Mouse (Mus musculus) neural tube, embryonic 13.5 days (tissue): ENCODE data around the gene 6430571L13Rik. TPM values are rescaled to one million over a fixed set of nuclear protein-coding genes. Genes with fewer than 3 reads are reported as not detected.
A peak's percentile ranks its signal among the peaks of the same experiment; 100 is the strongest.

Experiments
- ATAC-seq: fragments of 200-750 bp; cut with Nextera tagmentation; 2 replicates; pipeline ENCODE4 v1.8.0; 2017; ENCODE audit warnings: low read depth, mild to moderate bottlenecking, moderate TSS enrichment, moderate library complexity
- H3K27ac ChIP-seq: fragments of 300-500 bp; sonication (generic); replicated peaks from 2 replicates; pipeline ENCODE4 v1.5.1; 2015; ENCODE audit warnings: moderate library complexity, mild to moderate bottlenecking, inconsistent platforms
- H3K27me3 ChIP-seq: fragments of 300-500 bp; sonication (generic); 2 replicates; pipeline ENCODE4 v1.6.1; 2015; ENCODE audit warnings: mild to moderate bottlenecking, inconsistent platforms
- H3K36me3 ChIP-seq: fragments of 300-500 bp; sonication (generic); 2 replicates; pipeline ENCODE4 v1.6.1; 2015; ENCODE audit warnings: mild to moderate bottlenecking, inconsistent platforms
- H3K4me1 ChIP-seq: fragments of 300-500 bp; sonication (generic); replicated peaks from 2 replicates; pipeline ENCODE4 v1.6.1; 2015; ENCODE audit warnings: inconsistent platforms
- H3K4me2 ChIP-seq: fragments of 300-500 bp; sonication (generic); 2 replicates; pipeline ENCODE4 v1.6.1; 2015; ENCODE audit warnings: inconsistent platforms, mild to moderate bottlenecking, moderate library complexity
- H3K4me3 ChIP-seq: fragments of 300-500 bp; sonication (generic); 2 replicates; pipeline ENCODE4 v1.5.1; 2015; ENCODE audit warnings: mild to moderate bottlenecking, inconsistent platforms
- H3K9ac ChIP-seq: fragments of 300-500 bp; sonication (generic); 2 replicates; pipeline ENCODE4 v1.6.1; 2015; ENCODE audit warnings: moderate library complexity, mild to moderate bottlenecking, inconsistent platforms
- H3K9me3 ChIP-seq: fragments of 300-500 bp; sonication (generic); 2 replicates; pipeline ENCODE4 v1.6.1; 2016; ENCODE audit warnings: inconsistent platforms
- WGBS: fragments of 180-500 bp; shearing (Covaris S2); methylation state at CpG from one replicate; pipeline ENCODE4 v1.1.7; 2015; 5-methylcytosine and 5-hydroxymethylcytosine counted together
- polyA plus RNA-seq: library from polyadenylated mRNA; unstranded; fragments of >200 nt; fragmentation: Nextera tagmentation; extraction: Ambion mirVana; gene quantifications from 2 replicates; pipeline ENCODE4 v1.2.1, GENCODE M21; 2015

6430571L13Rik gene
- polyA plus RNA-seq, 1 experiment from 2014 or later = 6.5 TPM

- Histone ChIP-seq H3K4me2 (peak overlapping the region; percentile 75), H3K36me3 (no peaks in the 10 kb centered on the region), H3K4me3 (peak overlapping the region; percentile 90), H3K4me1 (peaks cover 52% of the 10 kb centered on the region), H3K27ac (peak overlapping the region; percentile 87; the same call in 1 of the 2 replicates), H3K9ac (peak overlapping the region; percentile 90), H3K9me3 (no peaks in the 10 kb centered on the region), H3K27me3 (peaks cover 57% of the 10 kb centered on the region)
- ATAC-seq = no peak
- WGBS = 11% methylated on average over 13 of the region's 13 CpGs
Observed at GRCm38 (mm10) chr9:107400666-107401285, 60.4 kb downstream of the 6430571L13Rik start.

Other genes with a start within 250 kb of the 6430571L13Rik start
- 14.6 TPM in 2 replicates for gene Dock3, start 108.7 kb upstream of the 6430571L13Rik start, polyA plus RNA-seq
- gene Mapkapk3, start 50.7 kb upstream of the 6430571L13Rik start, polyA plus RNA-seq = 1.8 and 2.4 TPM in 2 replicates
- gene Cish, start 44.6 kb upstream of the 6430571L13Rik start, polyA plus RNA-seq = 8.7 and 9.2 TPM in 2 replicates
- 13.0 and 15.0 TPM in 2 replicates for gene Hemk1, start 2.3 kb upstream of the 6430571L13Rik start, polyA plus RNA-seq
- 8.1 and 8.6 TPM in 2 replicates for gene Cacna2d2, start 59.0 kb downstream of the 6430571L13Rik start, polyA plus RNA-seq
- 43.4 and 44.4 TPM in 2 replicates for gene Tmem115, start 193.3 kb downstream of the 6430571L13Rik start, polyA plus RNA-seq
- 33.0 and 40.1 TPM in 2 replicates for gene Cyb561d2, start 201.6 kb downstream of the 6430571L13Rik start, polyA plus RNA-seq
- gene Nprl2, start 201.6 kb downstream of the 6430571L13Rik start, polyA plus RNA-seq = 66.7 and 73.7 TPM in 2 replicates
- 1.2 and 1.3 TPM in 2 replicates for gene Zmynd10, start 206.7 kb downstream of the 6430571L13Rik start, polyA plus RNA-seq
- 35.4 and 39.0 TPM in 2 replicates for gene Rassf1, start 211.0 kb downstream of the 6430571L13Rik start, polyA plus RNA-seq
- 95.3 and 114 TPM in 2 replicates for gene Tusc2, start 222.7 kb downstream of the 6430571L13Rik start, polyA plus RNA-seq
- 76.8 and 77.5 TPM in 2 replicates for gene Hyal2, start 227.3 kb downstream of the 6430571L13Rik start, polyA plus RNA-seq
- 8.2 and 8.5 TPM in 2 replicates for gene Hyal1, start 236.3 kb downstream of the 6430571L13Rik start, polyA plus RNA-seq
- 15.9 and 19.0 TPM in 2 replicates for gene Naa80, start 238.3 kb downstream of the 6430571L13Rik start, polyA plus RNA-seq
- 1.9 and 2.0 TPM in 2 replicates for gene Hyal3, start 240.2 kb downstream of the 6430571L13Rik start, polyA plus RNA-seq
- gene Ifrd2, start 247.0 kb downstream of the 6430571L13Rik start, polyA plus RNA-seq = 13.5 and 17.4 TPM in 2 replicates